Mouse (Mus musculus) megakaryocyte-erythroid progenitor cell, adult 5-6 weeks (primary cell): ENCODE results near the gene Top2a. TPM values are rescaled to one million over a fixed set of nuclear protein-coding genes. Genes with fewer than 3 reads are reported as not detected.

Experiments
- ATAC-seq: replicated peaks from 2 replicates; pipeline ENCODE4 v1.8.0; 2016; ENCODE audit warnings: mild to moderate bottlenecking, inconsistent platforms; ENCODE audit not compliant: severe bottlenecking, poor library complexity, low FRiP score, low TSS enrichment
- total RNA-seq, 2 experiments: library from RNA; stranded (forward) in 1 of 2; stranded (reverse) in 1 of 2; fragments of 200-1000, 215-1000 nt in 1 of 2; fragments of >200 nt in 1 of 2; fragmentation: Nextera tagmentation in 1 of 2; gene quantifications; 2 replicates each; pipeline ENCODE4 v1.2.3; 2014 to 2017

Top2a gene
- total RNA-seq (2014; fragmentation: Nextera tagmentation) (363 and 371 TPM in 2 replicates), total RNA-seq (2017) (444 and 492 TPM in 2 replicates)

- peak; percentile 97 for ATAC-seq
These were observed at the start of gene Top2a for GRCm38 (mm10) chr11:99023500-99024467. Top2a (minus strand) TSS chr11:99024189.

- no peak for ATAC-seq
These were observed 49.8 kb upstream of the Top2a start for GRCm38 (mm10) chr11:99073781-99074180.

DNA sequence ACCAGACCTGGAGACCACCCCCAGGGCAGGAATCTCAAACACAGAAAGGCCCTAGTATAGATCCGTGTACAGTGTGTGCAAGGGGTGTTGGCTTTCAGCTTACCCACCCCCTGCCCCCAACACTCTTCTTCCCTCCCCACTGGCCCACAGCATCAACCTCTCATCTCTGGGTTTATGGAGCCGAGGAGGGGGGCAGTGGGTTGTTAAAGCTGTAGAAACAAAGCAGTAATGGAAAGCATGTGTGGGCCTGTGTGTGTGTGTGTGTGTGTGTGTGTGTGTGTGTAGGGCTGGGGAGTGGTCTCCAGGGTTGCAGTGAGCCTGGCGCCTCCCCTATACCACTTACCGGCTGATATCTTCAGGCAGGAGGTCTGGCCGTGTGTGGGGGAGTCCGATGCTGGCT, 47.9 kb upstream of the Top2a start:
- ATAC-seq, result no peak

GRCm38 (mm10) chr11:99068455-99068854, 44.5 kb upstream of the Top2a start:
- ATAC-seq, result no peak

DNA sequence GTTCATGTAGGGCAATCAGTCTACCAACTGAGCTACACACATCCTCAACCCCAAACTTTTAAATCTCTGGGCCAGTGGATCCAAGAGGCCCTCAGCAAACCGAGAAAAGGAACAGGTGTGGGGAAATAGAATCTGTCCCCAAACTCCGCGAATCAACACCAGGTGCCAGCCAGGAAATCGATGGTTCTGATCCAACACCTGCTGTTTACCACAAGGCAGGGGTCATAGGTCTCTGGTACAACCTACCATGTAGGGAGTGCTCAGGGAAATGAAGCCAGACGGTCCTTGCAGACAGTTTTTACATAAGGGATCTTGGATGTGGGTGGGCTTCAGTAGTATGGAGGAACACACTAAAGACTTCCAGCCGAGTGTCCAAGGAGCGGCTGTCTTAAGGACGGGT, 43.6 kb upstream of the Top2a start:
- no peak for ATAC-seq

- peak; percentile 57 for ATAC-seq
These were observed 42.0 kb upstream of the Top2a start for GRCm38 (mm10) chr11:99065979-99066378.

GRCm38 (mm10) chr11:99065353-99065752, 41.4 kb upstream of the Top2a start:
- 0 out of 2 replicates have a peak, but pooled peaks have one; percentile 34 for ATAC-seq

DNA sequence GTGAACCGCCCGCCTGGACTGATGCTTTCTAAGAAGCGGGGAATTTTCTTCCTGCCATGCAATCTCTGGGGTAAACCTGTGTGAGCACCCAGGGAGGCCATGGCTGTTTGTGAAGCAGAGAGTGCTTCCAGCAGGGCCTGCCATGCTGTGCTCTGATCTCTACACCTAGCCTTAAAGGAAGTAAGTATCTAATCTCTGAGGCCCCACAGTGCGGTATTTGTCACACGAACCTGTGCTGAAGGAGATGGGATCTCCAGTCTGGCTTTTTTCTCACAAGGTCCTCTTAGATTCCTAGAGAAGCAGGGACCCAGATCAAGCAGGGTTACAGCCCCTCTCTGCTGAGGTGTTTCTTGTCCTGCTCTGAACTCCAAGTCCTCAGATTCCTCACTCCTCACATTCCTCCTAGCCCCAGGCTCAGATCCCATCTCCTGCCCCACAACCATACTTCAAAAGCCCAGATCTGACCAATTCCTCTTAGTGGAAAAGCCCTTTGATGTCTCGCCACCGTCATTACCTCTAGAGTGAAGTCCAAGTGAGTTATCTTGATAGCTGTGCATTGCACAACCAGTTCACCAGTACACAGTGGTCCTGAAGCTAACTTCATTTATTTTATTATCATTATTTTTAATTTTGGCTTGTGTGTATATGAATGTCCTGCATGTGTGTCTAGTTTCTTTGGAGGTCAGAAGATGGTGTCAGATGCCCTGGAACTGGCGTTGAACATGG, 39.6 kb upstream of the Top2a start:
- no peak for ATAC-seq

GRCm38 (mm10) chr11:99062661-99063060, 38.7 kb upstream of the Top2a start:
- no peak for ATAC-seq

DNA sequence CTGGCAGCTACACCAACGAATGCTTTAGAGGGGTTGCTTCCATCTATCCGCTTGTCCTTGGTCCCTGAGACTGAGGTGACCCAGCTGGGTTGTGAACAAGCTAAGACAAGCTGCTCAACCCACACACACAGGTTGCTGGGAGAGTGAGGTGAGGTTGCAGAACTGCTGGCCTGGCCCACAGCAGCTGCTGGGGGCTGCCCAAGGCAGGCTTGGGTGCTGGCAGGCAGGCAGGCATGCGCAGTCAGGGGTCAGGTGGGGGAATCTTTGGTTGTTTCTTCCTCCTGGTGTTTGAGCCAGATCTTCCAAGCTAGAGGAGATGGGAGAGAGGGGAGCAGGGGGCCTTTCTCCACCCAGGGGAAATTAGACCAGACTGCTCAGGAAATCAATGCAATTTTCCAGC, 36.4 kb upstream of the Top2a start:
- no peak for ATAC-seq

- ATAC-seq, result no peak
These were observed 31.8 kb upstream of the Top2a start for GRCm38 (mm10) chr11:99055571-99056452.

- ATAC-seq, result no peak
These were observed 31.2 kb upstream of the Top2a start for GRCm38 (mm10) chr11:99055143-99055542.

GRCm38 (mm10) chr11:99047643-99048042, 23.7 kb upstream of the Top2a start:
- ATAC-seq, result no peak

- no peak for ATAC-seq
These were observed 23.1 kb upstream of the Top2a start for GRCm38 (mm10) chr11:99047120-99047519.

- no peak for ATAC-seq
These were observed 21.3 kb upstream of the Top2a start for GRCm38 (mm10) chr11:99045159-99045889.

DNA sequence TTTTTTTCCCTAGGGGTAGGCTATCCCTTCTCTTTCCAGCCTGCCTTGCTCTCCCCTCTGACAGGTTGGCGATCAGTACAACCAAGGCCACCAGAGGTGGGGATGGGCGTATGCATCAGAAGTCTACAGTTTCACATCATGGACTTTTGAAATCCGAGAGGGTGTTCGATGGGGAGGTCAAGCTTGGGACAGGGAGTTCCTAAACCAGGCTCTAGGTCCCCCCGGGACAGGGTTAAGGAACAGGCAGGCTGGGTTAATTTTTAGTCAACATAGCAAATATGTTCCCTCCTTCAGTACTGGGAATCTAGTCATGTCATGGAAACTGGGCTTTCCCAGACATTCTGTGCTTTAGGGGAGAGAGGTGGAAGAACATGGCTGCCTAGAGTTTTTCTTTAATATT, 20.3 kb upstream of the Top2a start:
- ATAC-seq, result no peak

- no peak for ATAC-seq
These were observed 19.6 kb upstream of the Top2a start for GRCm38 (mm10) chr11:99043632-99044031.

DNA sequence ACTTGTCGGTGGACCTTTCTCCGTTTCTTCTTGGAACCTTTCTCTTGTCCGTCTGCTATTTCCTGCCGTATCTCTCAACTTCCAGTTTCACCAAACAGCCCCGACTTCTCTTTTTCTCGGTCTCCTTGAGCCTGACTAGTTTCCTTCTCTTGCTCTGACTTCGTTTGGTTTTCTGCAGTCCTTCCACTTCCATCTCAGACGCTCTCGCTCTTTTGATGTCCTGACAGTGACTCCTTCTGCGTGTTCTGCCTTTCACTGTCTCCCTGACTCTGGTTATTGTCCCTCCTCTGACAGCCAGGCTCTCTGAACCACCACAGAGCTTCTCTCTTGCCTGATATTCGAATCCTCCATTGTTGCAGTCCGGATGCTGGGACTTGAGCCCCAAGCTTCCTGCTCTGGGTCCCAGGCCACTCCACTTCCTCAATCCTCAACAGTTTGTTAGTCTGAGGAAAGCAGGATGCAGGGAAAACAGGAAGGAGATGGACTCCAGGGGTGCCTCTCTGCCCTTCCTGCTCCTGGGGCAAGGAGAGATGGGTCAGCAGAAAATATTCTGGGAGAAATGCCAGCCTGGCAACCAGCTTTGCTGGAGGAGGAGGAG, 18.9 kb upstream of the Top2a start:
- no peak for ATAC-seq
